Comparison of ENCODE assay signal across 8 mouse cellular contexts in the genomic region with DNA sequence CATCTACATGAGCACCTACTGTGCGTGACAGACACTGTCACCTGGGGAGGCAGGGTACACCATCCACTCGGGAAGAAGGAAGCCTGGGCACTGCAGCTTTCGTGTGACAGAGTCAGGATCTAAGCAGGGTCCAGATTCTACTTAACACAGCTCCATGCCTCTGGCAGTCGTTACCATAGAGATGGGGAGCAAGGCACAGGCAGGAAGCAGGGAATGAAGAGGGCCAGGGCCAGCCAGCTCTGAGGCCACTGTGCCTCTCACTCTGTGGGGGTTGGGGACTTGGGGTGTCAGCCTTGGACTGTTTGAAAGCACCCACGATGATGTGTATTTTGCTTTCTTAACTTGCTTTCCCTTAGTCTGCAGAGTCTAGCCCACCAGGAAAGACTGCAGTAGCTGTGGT. TPM values are rescaled to one million over a fixed set of nuclear protein-coding genes. Genes with fewer than 3 reads are reported as not detected.
A peak's percentile ranks its signal among the peaks of the same experiment; 100 is the strongest.
DNase-seq lines count a peak whose midpoint lies in the region; ATAC-seq lines count a peak whose summit lies in the region.

No protein-coding gene starts in this region.

- H3K27me3 ChIP-seq in heart, embryonic 16.5 days (ENCODE audit: control insufficient read depth, insufficient read depth, low read length): no peaks in the 10 kb centered on the region
- H3K27me3 ChIP-seq in limb, embryonic 12.5 days: no peaks in the 10 kb centered on the region
- no peaks in the 10 kb centered on the region for H3K27me3 ChIP-seq in stomach, embryonic 16.5 days (ENCODE audit: control insufficient read depth, insufficient read depth, low read length)

- DNase-seq in heart, adult 11 months: no peak
- DNase-seq in retina, postnatal 1 day: peak; percentile 32
- no peak for DNase-seq in retina, embryonic 14.5 days (ENCODE audit: low spot score)
- no peak for DNase-seq in frontal cortex, adult 2 months (ENCODE audit: extremely low spot score in 1 of 2, low spot score in 1 of 2)

- peaks cover 6% of the 10 kb centered on the region; the same call in 1 of the 2 replicates for H3K4me1 ChIP-seq in heart, embryonic 16.5 days (ENCODE audit: control insufficient read depth, insufficient read depth, low read length)
- H3K4me1 ChIP-seq in limb, embryonic 12.5 days (replicated peaks): peaks cover 26% of the 10 kb centered on the region
- H3K4me1 ChIP-seq in stomach, embryonic 16.5 days (ENCODE audit: control insufficient read depth, insufficient read depth, low read length): 0 out of 2 replicates have a peak, but pooled peaks cover 4% of the 10 kb centered on the region

- H3K27ac ChIP-seq in heart, embryonic 16.5 days (ENCODE audit: low read length): peak overlapping the region; percentile 40
- H3K27ac ChIP-seq in limb, embryonic 12.5 days: 0 out of 2 replicates have a peak overlapping the region, but pooled peaks have one; percentile 31
- peak overlapping the region; percentile 71 for H3K27ac ChIP-seq in stomach, embryonic 16.5 days (ENCODE audit: low read length)

- ATAC-seq in heart, embryonic 16.5 days (replicated peaks; ENCODE audit: extremely low read depth, insufficient read depth, low FRiP score): no peak
- no peak for ATAC-seq in limb, embryonic 12.5 days (ENCODE audit: insufficient number of reproducible peaks, insufficient read depth, low FRiP score, low TSS enrichment, low read depth)
- no peak for ATAC-seq in stomach, embryonic 16.5 days (ENCODE audit: insufficient read depth, low FRiP score)
- no peak for ATAC-seq in activated CD4-positive, CD25-positive, alpha-beta regulatory T cell, adult 4 months

- peaks cover 8% of the 10 kb centered on the region; the same call in 1 of the 2 replicates for H3K36me3 ChIP-seq in heart, embryonic 16.5 days (ENCODE audit: control insufficient read depth, insufficient read depth)
- peaks cover 42% of the 10 kb centered on the region for H3K36me3 ChIP-seq in limb, embryonic 12.5 days
- H3K36me3 ChIP-seq in stomach, embryonic 16.5 days (ENCODE audit: control insufficient read depth, insufficient read depth, low read length): peaks cover 4% of the 10 kb centered on the region; the same call in 1 of the 2 replicates

- no peaks in the 10 kb centered on the region for H3K9me3 ChIP-seq in heart, embryonic 16.5 days (replicated peaks; ENCODE audit: control insufficient read depth, low read length)
- no peaks in the 10 kb centered on the region for H3K9me3 ChIP-seq in limb, embryonic 12.5 days
- no peaks in the 10 kb centered on the region for H3K9me3 ChIP-seq in stomach, embryonic 16.5 days (replicated peaks; ENCODE audit: control insufficient read depth, low read length)

- no peak overlapping the region for H3K4me2 ChIP-seq in heart, embryonic 16.5 days (ENCODE audit: low read depth, low read length)
- no peak overlapping the region for H3K4me2 ChIP-seq in limb, embryonic 12.5 days
- no peak overlapping the region for H3K4me2 ChIP-seq in stomach, embryonic 16.5 days (ENCODE audit: low read depth, low read length)

- H3K4me3 ChIP-seq in heart, embryonic 16.5 days (ENCODE audit: low read length): no peak overlapping the region
- H3K4me3 ChIP-seq in limb, embryonic 12.5 days (replicated peaks): no peak overlapping the region
- H3K4me3 ChIP-seq in stomach, embryonic 16.5 days (replicated peaks; ENCODE audit: low read length): no peak overlapping the region

- no peak overlapping the region for H3K9ac ChIP-seq in heart, embryonic 16.5 days (ENCODE audit: low read length)
- no peak overlapping the region for H3K9ac ChIP-seq in limb, embryonic 12.5 days (replicated peaks)
- H3K9ac ChIP-seq in stomach, embryonic 16.5 days (ENCODE audit: low read length): peak overlapping the region; percentile 25; the same call in 1 of the 2 replicates

- WGBS in heart, embryonic 16.5 days: 64% methylated on average over 5 of the region's 5 CpGs
- 58% methylated on average over 5 of the region's 5 CpGs for WGBS in limb, embryonic 12.5 days
- WGBS in stomach, embryonic 16.5 days: 68% methylated on average over 5 of the region's 5 CpGs

RNA-seq across cellular contexts. Expression of gene Prkab1, which starts 46.1 kb away (rescaled TPM):
- polyA plus RNA-seq in heart, embryonic 16.5 days (2015; fragmentation: Nextera tagmentation; extraction: Ambion mirVana): 37.8 and 43.9 TPM in 2 replicates
- polyA plus RNA-seq in limb, embryonic 12.5 days (2016; fragmentation: Nextera tagmentation; extraction: Ambion mirVana): 72.4 and 77.0 TPM in 2 replicates
- polyA plus RNA-seq in stomach, embryonic 16.5 days (2015; fragmentation: Nextera tagmentation; extraction: Ambion mirVana): 71.1 and 75.5 TPM in 2 replicates
- 44.1 and 48.9 TPM in 2 replicates for polyA plus RNA-seq in frontal cortex, adult 2 months (2012; rRNA removed)
- polyA plus RNA-seq in activated CD4-positive, CD25-positive, alpha-beta regulatory T cell, adult 4 months (2017; shearing (Covaris generic)): 10 to 100 TPM; 36.1 to 43.3 TPM
